Mouse (Mus musculus): ENCODE measurements at regions not wholly inside any gene's neighbourhood (a gene's known extent, or its start where the extent isn't known, plus 50 kb on each side); places are given as distances from the start of the nearest gene placed in this dataset.

DNA sequence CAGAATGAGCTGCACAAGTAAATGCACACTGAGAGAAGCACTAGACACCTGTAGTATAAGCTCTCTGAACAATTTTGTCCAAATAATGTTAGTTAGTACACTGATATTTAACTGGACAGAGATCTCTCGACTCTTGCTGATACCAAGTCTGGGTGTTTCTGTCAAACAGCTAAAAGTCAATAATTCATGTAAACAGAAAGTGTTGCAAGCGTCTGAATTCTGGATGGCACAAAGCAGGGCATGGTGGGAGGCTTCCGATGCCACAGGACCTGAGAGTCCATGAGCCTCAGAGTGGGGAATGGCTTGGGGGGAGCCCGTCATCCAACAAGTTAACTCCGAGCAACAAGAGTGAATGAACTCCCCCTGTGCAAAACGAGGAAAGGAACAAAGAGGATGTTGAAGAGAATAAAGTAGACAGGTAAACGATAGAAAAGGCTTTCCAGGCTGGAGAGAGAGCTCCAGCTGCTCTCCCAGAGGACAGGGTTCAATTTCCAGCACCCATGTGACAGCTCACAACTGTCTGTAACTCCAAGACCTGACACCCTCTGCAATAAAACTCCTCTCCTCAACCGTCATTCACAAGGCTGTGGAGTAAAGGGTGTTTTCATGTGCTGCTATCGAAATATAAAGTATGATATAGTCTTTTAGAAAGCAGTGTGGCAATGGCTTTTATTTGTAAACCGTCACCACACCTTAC, 60.4 kb upstream of the Lrig2 start:
- DNase-seq (ENCODE audit: low spot score, missing footprints), result peak; percentile 56
- H3K36me3 ChIP-seq (ENCODE audit: control insufficient read depth, insufficient read depth, low read length), result no peaks in the 10 kb centered on the region
- no peaks in the 10 kb centered on the region for H3K9me3 ChIP-seq (ENCODE audit: control insufficient read depth, low read length)
- no peaks in the 10 kb centered on the region for H3K27me3 ChIP-seq (ENCODE audit: control insufficient read depth, insufficient read depth, low read length)
- ATAC-seq (ENCODE audit: low FRiP score), result no peak
- no peak overlapping the region for H3K4me3 ChIP-seq (ENCODE audit: low read depth, low read length)
- no peak overlapping the region for H3K27ac ChIP-seq (ENCODE audit: low read depth, low read length)
- WGBS, result 81% methylated on average over 10 of the region's 10 CpGs
- H3K4me2 ChIP-seq, result no peak overlapping the region
- H3K9ac ChIP-seq (ENCODE audit: low read length), result no peak overlapping the region
- H3K4me1 ChIP-seq (ENCODE audit: control insufficient read depth, insufficient read depth, low read length), result no peaks in the 10 kb centered on the region

GRCm38 (mm10) chr3:104565423-104566230, 53.9 kb upstream of the Lrig2 start:
- DNase-seq (ENCODE audit: low spot score, missing footprints) (peak; percentile 69), ATAC-seq (ENCODE audit: low FRiP score) (no peak)
- Histone ChIP-seq H3K27me3 (ENCODE audit: control insufficient read depth, insufficient read depth, low read length) (no peaks in the 10 kb centered on the region), H3K27ac (ENCODE audit: low read depth, low read length) (no peak overlapping the region), H3K36me3 (ENCODE audit: control insufficient read depth, insufficient read depth, low read length) (no peaks in the 10 kb centered on the region), H3K9me3 (ENCODE audit: control insufficient read depth, low read length) (no peaks in the 10 kb centered on the region), H3K4me2 (no peak overlapping the region), H3K9ac (ENCODE audit: low read length) (no peak overlapping the region), H3K4me1 (ENCODE audit: control insufficient read depth, insufficient read depth, low read length) (no peaks in the 10 kb centered on the region), H3K4me3 (ENCODE audit: low read depth, low read length) (no peak overlapping the region)
- 74% methylated on average over 13 of the region's 13 CpGs for WGBS

- Histone ChIP-seq H3K27ac (ENCODE audit: low read depth, low read length) (no peak overlapping the region), H3K27me3 (ENCODE audit: control insufficient read depth, insufficient read depth, low read length) (no peaks in the 10 kb centered on the region), H3K9ac (ENCODE audit: low read length) (no peak overlapping the region), H3K4me3 (ENCODE audit: low read depth, low read length) (no peak overlapping the region), H3K4me1 (ENCODE audit: control insufficient read depth, insufficient read depth, low read length) (no peaks in the 10 kb centered on the region), H3K4me2 (no peak overlapping the region), H3K9me3 (ENCODE audit: control insufficient read depth, low read length) (no peaks in the 10 kb centered on the region), H3K36me3 (ENCODE audit: control insufficient read depth, insufficient read depth, low read length) (no peaks in the 10 kb centered on the region)
- no peak for ATAC-seq (ENCODE audit: low FRiP score)
- DNase-seq (ENCODE audit: low spot score, missing footprints), result peak; percentile 57
- WGBS, result 92% methylated on average over 2 of the region's 2 CpGs
Observed at GRCm38 (mm10) chr3:104564857-104565256, 53.1 kb upstream of the Lrig2 start.

GRCm38 (mm10) chr3:104561567-104561966, 49.8 kb upstream of the Lrig2 start:
- H3K4me2 ChIP-seq, result no peak overlapping the region
- WGBS, result 64% methylated on average over 4 of the region's 4 CpGs
- no peaks in the 10 kb centered on the region for H3K9me3 ChIP-seq (ENCODE audit: control insufficient read depth, low read length)
- no peak overlapping the region for H3K9ac ChIP-seq (ENCODE audit: low read length)
- H3K36me3 ChIP-seq (ENCODE audit: control insufficient read depth, insufficient read depth, low read length), result no peaks in the 10 kb centered on the region
- no peaks in the 10 kb centered on the region for H3K27me3 ChIP-seq (ENCODE audit: control insufficient read depth, insufficient read depth, low read length)
- H3K4me3 ChIP-seq (ENCODE audit: low read depth, low read length), result no peak overlapping the region
- DNase-seq (ENCODE audit: low spot score, missing footprints) (no peak), ATAC-seq (ENCODE audit: low FRiP score) (no peak)
- no peak overlapping the region for H3K27ac ChIP-seq (ENCODE audit: low read depth, low read length)
- H3K4me1 ChIP-seq (ENCODE audit: control insufficient read depth, insufficient read depth, low read length), result no peaks in the 10 kb centered on the region
